Mouse (Mus musculus): ENCODE data around the gene Tescl. TPM values are rescaled to one million over a fixed set of nuclear protein-coding genes. Genes with fewer than 3 reads are reported as not detected.
A peak's percentile ranks its signal among the peaks of the same experiment; 100 is the strongest.

Gene Tescl
- polyA plus RNA-seq, 1 experiment from 2014 or later = not detected

- H3K4me1 ChIP-seq = peaks cover 8% of the 10 kb centered on the region; the same call in 1 of the 2 replicates
- no peak overlapping the region for H3K4me2 ChIP-seq
- no peak overlapping the region for H3K9ac ChIP-seq
- H3K36me3 ChIP-seq (replicated peaks) = no peaks in the 10 kb centered on the region
- no peak overlapping the region for H3K27ac ChIP-seq
- peaks cover 13% of the 10 kb centered on the region for H3K9me3 ChIP-seq
- H3K27me3 ChIP-seq = peaks cover 7% of the 10 kb centered on the region
- no peak overlapping the region for H3K4me3 ChIP-seq (replicated peaks)
- ATAC-seq (ENCODE audit: low FRiP score) = no peak
- 73% methylated on average over 4 of the region's 4 CpGs for WGBS
Measured at GRCm38 (mm10) chr7:24322593-24322992, 11.1 kb downstream of the Tescl start.

- no peak for ATAC-seq (ENCODE audit: low FRiP score)
- Histone ChIP-seq H3K9me3 (peaks cover 2% of the 10 kb centered on the region; the same call in 1 of the 2 replicates), H3K27me3 (peaks cover 7% of the 10 kb centered on the region), H3K9ac (no peak overlapping the region), H3K4me1 (peaks cover 11% of the 10 kb centered on the region), H3K27ac (no peak overlapping the region), H3K4me2 (no peak overlapping the region), H3K4me3 (replicated peaks) (no peak overlapping the region), H3K36me3 (replicated peaks) (no peaks in the 10 kb centered on the region)
- 76% methylated on average over 6 of the region's 6 CpGs for WGBS
Measured at GRCm38 (mm10) chr7:24318942-24319341, 14.8 kb downstream of the Tescl start.

- peaks cover 12% of the 10 kb centered on the region; the same call in 1 of the 2 replicates for H3K36me3 ChIP-seq (replicated peaks)
- H3K4me2 ChIP-seq = peak within 1 kb of the TSS; percentile 71
- H3K9me3 ChIP-seq = no peaks in the 10 kb centered on the region
- peak within 1 kb of the TSS; percentile 53 for H3K4me3 ChIP-seq (replicated peaks)
- WGBS = under 1% methylated on average over 33 of the region's 33 CpGs
- ATAC-seq (ENCODE audit: low FRiP score) = peak; percentile 94
- peaks cover 7% of the 10 kb centered on the region for H3K27me3 ChIP-seq
- peak within 1 kb of the TSS; percentile 75 for H3K9ac ChIP-seq
- peak within 1 kb of the TSS; percentile 79 for H3K27ac ChIP-seq
- H3K4me1 ChIP-seq = peaks cover 11% of the 10 kb centered on the region
Measured at GRCm38 (mm10) chr7:24316567-24317092, 17.1 kb downstream of the Tescl start, which contains the start of gene Zfp94. Gene Zfp94 (minus strand): TSS chr7:24316666.

- WGBS = 32% methylated on average over 29 of the region's 29 CpGs
- Histone ChIP-seq H3K27ac (peak overlapping the region; percentile 57), H3K4me2 (peak overlapping the region; percentile 71), H3K9me3 (no peaks in the 10 kb centered on the region), H3K9ac (peak overlapping the region; percentile 75), H3K4me1 (peaks cover 11% of the 10 kb centered on the region), H3K4me3 (replicated peaks) (peak overlapping the region; percentile 53), H3K36me3 (replicated peaks) (peaks cover 19% of the 10 kb centered on the region), H3K27me3 (peaks cover 7% of the 10 kb centered on the region)
- no peak for ATAC-seq (ENCODE audit: low FRiP score)
Measured at GRCm38 (mm10) chr7:24315726-24316566, 17.8 kb downstream of the Tescl start.

- peak within 1 kb of the TSS; percentile 69 for H3K4me3 ChIP-seq (replicated peaks)
- H3K9ac ChIP-seq = peak within 1 kb of the TSS; percentile 85
- peak within 1 kb of the TSS; percentile 91 for H3K4me2 ChIP-seq
- under 1% methylated on average over 13 of the region's 13 CpGs for WGBS
- peak; percentile 75 for ATAC-seq (ENCODE audit: low FRiP score)
- peaks cover 14% of the 10 kb centered on the region for H3K4me1 ChIP-seq
- H3K9me3 ChIP-seq = no peaks in the 10 kb centered on the region
- H3K36me3 ChIP-seq (replicated peaks) = peaks cover 39% of the 10 kb centered on the region
- no peaks in the 10 kb centered on the region for H3K27me3 ChIP-seq
- peak within 1 kb of the TSS; percentile 95 for H3K27ac ChIP-seq
Measured at GRCm38 (mm10) chr7:24300771-24301282, 32.9 kb downstream of the Tescl start, which contains the start of gene Zfp61. Gene Zfp61 (minus strand): TSS chr7:24301232.

GRCm38 (mm10) chr7:24299823-24300481 lies 33.8 kb downstream of the Tescl start:
- no peaks in the 10 kb centered on the region for H3K9me3 ChIP-seq
- peak overlapping the region; percentile 95 for H3K27ac ChIP-seq
- H3K4me3 ChIP-seq (replicated peaks) = peak overlapping the region; percentile 69
- peak overlapping the region; percentile 85 for H3K9ac ChIP-seq
- under 1% methylated on average over 18 of the region's 18 CpGs for WGBS
- peak overlapping the region; percentile 91 for H3K4me2 ChIP-seq
- H3K4me1 ChIP-seq = peaks cover 14% of the 10 kb centered on the region
- peaks cover 44% of the 10 kb centered on the region for H3K36me3 ChIP-seq (replicated peaks)
- H3K27me3 ChIP-seq = no peaks in the 10 kb centered on the region
- peak; percentile 39 for ATAC-seq (ENCODE audit: low FRiP score)

GRCm38 (mm10) chr7:24298973-24299708 lies 34.6 kb downstream of the Tescl start:
- H3K27ac ChIP-seq = peak overlapping the region; percentile 95
- under 1% methylated on average over 44 of the region's 47 CpGs for WGBS
- no peaks in the 10 kb centered on the region for H3K9me3 ChIP-seq
- H3K36me3 ChIP-seq (replicated peaks) = peaks cover 52% of the 10 kb centered on the region
- H3K27me3 ChIP-seq = no peaks in the 10 kb centered on the region
- peak overlapping the region; percentile 85 for H3K9ac ChIP-seq
- peak overlapping the region; percentile 91 for H3K4me2 ChIP-seq
- H3K4me1 ChIP-seq = peaks cover 14% of the 10 kb centered on the region
- ATAC-seq (ENCODE audit: low FRiP score) = peak; percentile 84
- H3K4me3 ChIP-seq (replicated peaks) = peak overlapping the region; percentile 69

- Histone ChIP-seq H3K4me3 (replicated peaks) (peak overlapping the region; percentile 69), H3K4me1 (peaks cover 14% of the 10 kb centered on the region), H3K9me3 (no peaks in the 10 kb centered on the region), H3K27ac (peak overlapping the region; percentile 95), H3K27me3 (no peaks in the 10 kb centered on the region), H3K9ac (peak overlapping the region; percentile 85), H3K4me2 (peak overlapping the region; percentile 91), H3K36me3 (replicated peaks) (peaks cover 54% of the 10 kb centered on the region)
- 0% methylated on average over 11 of the region's 12 CpGs for WGBS
- ATAC-seq (ENCODE audit: low FRiP score) = no peak; the same call in 1 of the 2 replicates
Measured at GRCm38 (mm10) chr7:24298635-24298972, 35.1 kb downstream of the Tescl start.

- 93% methylated on average over 15 of the region's 15 CpGs for WGBS
- Histone ChIP-seq H3K36me3 (replicated peaks) (peaks cover 54% of the 10 kb centered on the region), H3K9ac (peak overlapping the region; percentile 85; the same call in 1 of the 2 replicates)
Measured at GRCm38 (mm10) chr7:24297361-24298095, 36.2 kb downstream of the Tescl start.

GRCm38 (mm10) chr7:24296386-24296785 lies 37.4 kb downstream of the Tescl start:
- H3K27ac ChIP-seq = no peak overlapping the region
- 97% methylated on average over 7 of the region's 7 CpGs for WGBS
- no peak overlapping the region for H3K4me2 ChIP-seq
- H3K9ac ChIP-seq = no peak overlapping the region
- no peak overlapping the region for H3K4me3 ChIP-seq (replicated peaks)
- peaks cover 56% of the 10 kb centered on the region for H3K36me3 ChIP-seq (replicated peaks)
- H3K4me1 ChIP-seq = peaks cover 14% of the 10 kb centered on the region
- no peaks in the 10 kb centered on the region for H3K9me3 ChIP-seq
- H3K27me3 ChIP-seq = no peaks in the 10 kb centered on the region
- ATAC-seq (ENCODE audit: low FRiP score) = no peak

More at GRCm38 (mm10) chr7:24297361-24298095, 36.2 kb downstream of the Tescl start:
- Histone ChIP-seq H3K4me2 (peak overlapping the region; percentile 91), H3K27me3 (no peaks in the 10 kb centered on the region), H3K4me3 (replicated peaks) (no peak overlapping the region), H3K4me1 (peaks cover 14% of the 10 kb centered on the region), H3K27ac (no peak overlapping the region), H3K9me3 (no peaks in the 10 kb centered on the region)
- ATAC-seq (ENCODE audit: low FRiP score) = no peak

- WGBS = 95% methylated on average over 7 of the region's 7 CpGs
Measured at GRCm38 (mm10) chr7:24295376-24295775, 38.4 kb downstream of the Tescl start.

More at GRCm38 (mm10) chr7:24295376-24295775, 38.4 kb downstream of the Tescl start:
- ATAC-seq (ENCODE audit: low FRiP score) = no peak
- H3K9ac ChIP-seq = no peak overlapping the region
- no peak overlapping the region for H3K4me2 ChIP-seq
- H3K27me3 ChIP-seq = no peaks in the 10 kb centered on the region
- no peaks in the 10 kb centered on the region for H3K9me3 ChIP-seq
- H3K27ac ChIP-seq = no peak overlapping the region
- peaks cover 8% of the 10 kb centered on the region for H3K4me1 ChIP-seq
- H3K36me3 ChIP-seq (replicated peaks) = peaks cover 66% of the 10 kb centered on the region
- no peak overlapping the region for H3K4me3 ChIP-seq (replicated peaks)

All from forebrain, embryonic 12.5 days (tissue).